Mouse (Mus musculus): ENCODE measurements around the gene Smoc1. TPM values are rescaled to one million over a fixed set of nuclear protein-coding genes. Genes with fewer than 3 reads are reported as not detected.

Smoc1 gene
- total RNA-seq, 2 experiments from 2014 or later: 0.76 to 1.1 TPM

GRCm38 (mm10) chr12:81110006-81110405 is 83.4 kb downstream of the Smoc1 start:
- DNase-seq: no peak
- intact Hi-C loops (cut with DNase I): no loop called here

DNA sequence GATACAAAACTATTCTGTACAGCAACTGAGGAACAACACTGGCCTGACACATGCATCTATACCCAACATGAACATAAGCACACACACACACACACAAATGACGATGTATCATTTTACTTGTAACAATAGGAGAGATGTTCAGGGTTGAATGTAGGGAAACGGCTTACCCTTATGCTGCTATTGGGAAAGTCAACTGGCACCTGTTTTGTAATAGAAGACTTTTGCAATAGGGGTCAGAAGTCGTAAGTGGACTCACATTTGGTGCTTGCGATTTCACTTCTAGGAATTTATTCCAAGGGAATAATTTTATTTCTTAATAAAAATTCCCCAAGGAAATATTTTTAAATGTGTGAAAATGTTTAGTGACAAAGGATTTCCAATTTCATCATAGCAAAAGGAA is 85.7 kb downstream of the Smoc1 start:
- no peak for DNase-seq
- intact Hi-C loops (cut with DNase I): no loop called here

- intact Hi-C loops (cut with DNase I): no loop called here
- DNase-seq: no peak
Observed at GRCm38 (mm10) chr12:81120301-81120700, 93.7 kb downstream of the Smoc1 start.

DNA sequence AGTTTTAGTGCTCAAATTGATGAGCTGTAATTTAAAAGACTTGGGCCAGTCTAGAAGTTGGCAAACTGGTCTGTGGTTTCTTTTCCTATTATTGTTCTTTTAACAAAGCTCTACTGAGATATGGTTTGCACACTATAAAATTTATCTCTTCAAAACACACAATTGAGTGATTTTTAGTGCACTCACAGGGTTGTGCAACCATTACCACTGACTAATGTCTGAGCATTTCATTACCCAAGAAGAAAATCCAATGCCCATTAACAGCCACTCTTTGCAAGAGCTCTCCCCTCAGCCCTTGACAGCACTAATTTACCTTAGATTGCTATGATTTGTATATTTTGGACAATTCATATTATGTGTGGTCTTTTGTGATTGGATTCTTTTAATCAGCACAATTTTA is 97.2 kb downstream of the Smoc1 start:
- DNase-seq: no peak
- intact Hi-C loops (cut with DNase I): no loop called here

GRCm38 (mm10) chr12:81126842-81127241 is 100.2 kb downstream of the Smoc1 start:
- DNase-seq: no peak
- intact Hi-C loops (cut with DNase I): no loop called here

DNA sequence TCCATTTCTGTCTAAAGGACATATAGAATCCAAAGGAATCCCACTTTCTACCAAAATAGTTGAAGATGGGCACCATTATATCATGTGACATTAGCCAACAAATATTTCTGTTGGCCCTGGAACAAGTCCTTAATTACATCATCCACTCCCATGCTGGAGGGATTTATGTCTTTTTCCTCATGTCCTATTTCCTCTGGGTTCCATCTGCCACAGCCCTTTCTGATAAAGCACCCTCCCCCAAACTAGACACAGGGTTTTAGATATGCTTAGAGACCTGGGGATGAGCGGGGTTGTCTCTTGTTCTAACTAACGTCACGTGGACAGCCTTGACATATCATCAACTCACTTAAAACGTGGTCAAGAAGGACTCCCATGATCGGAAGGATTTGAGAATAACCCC is 102.1 kb downstream of the Smoc1 start:
- intact Hi-C loops (cut with DNase I): no loop called here
- DNase-seq: no peak

DNA sequence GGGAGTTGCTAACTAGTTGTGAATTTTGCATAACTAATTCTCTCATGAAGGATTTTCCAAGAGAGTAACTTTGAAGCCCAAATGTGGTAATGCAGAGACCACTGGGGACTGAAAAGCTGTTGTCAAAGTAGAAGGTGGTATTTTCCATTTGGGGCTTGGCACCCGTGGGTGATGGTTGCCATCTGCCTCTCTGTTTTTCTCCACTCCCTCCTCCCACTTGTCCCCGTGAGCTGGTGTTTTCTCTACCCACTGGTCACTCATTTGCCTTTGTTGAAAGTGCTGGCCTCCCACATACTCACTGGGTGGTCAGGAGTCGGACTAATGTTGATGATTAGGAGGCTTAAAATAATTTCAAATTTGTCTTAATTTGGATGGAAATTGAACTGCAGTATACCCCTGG is 104.1 kb downstream of the Smoc1 start:
- intact Hi-C loops (cut with DNase I): no loop called here
- no peak for DNase-seq

- no peak for DNase-seq
- intact Hi-C loops (cut with DNase I): no loop called here
Observed at GRCm38 (mm10) chr12:81131114-81131513, 104.5 kb downstream of the Smoc1 start.

DNA sequence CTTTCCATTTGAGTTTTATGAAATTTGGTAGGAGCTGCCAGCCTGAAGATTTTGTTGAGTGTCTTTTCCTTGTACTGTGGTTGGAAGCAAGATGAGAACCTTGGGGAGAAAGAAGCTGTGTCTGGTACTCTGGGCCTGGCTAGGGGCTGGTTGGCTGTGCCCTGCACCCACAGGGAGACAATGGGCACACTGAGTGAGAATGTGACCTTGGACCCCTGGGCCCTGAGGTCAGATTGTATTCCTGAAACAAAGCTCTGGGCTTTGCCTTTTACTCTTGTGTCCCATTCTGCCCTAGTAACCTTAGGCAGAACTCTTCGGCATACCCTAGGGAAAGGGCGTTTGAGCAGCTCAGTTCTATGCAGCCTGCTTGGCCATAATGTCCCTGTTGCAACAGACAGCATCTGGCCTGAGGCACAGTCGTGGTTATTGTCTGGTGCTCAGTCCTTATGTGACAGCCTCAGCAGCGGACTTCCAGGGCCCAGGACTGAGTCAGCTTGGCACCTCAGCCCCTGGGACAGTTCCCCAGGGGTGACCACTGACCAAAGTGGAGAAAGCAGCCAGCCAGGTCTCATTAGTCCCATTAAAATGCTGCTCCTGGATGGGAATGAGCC is 106.6 kb downstream of the Smoc1 start:
- DNase-seq: no peak
- intact Hi-C loops (cut with DNase I): no loop called here

GRCm38 (mm10) chr12:81138217-81138616 is 111.6 kb downstream of the Smoc1 start:
- DNase-seq: no peak
- intact Hi-C loops (cut with DNase I): no loop called here

- DNase-seq: no peak
- intact Hi-C loops (cut with DNase I): no loop called here
Observed at GRCm38 (mm10) chr12:81139463-81139862, 112.9 kb downstream of the Smoc1 start.

GRCm38 (mm10) chr12:81140594-81141328 is 114.2 kb downstream of the Smoc1 start:
- intact Hi-C loops (cut with DNase I): no loop called here
- DNase-seq: no peak

GRCm38 (mm10) chr12:81141329-81141711 is 114.7 kb downstream of the Smoc1 start:
- intact Hi-C loops (cut with DNase I): no loop called here

DNA sequence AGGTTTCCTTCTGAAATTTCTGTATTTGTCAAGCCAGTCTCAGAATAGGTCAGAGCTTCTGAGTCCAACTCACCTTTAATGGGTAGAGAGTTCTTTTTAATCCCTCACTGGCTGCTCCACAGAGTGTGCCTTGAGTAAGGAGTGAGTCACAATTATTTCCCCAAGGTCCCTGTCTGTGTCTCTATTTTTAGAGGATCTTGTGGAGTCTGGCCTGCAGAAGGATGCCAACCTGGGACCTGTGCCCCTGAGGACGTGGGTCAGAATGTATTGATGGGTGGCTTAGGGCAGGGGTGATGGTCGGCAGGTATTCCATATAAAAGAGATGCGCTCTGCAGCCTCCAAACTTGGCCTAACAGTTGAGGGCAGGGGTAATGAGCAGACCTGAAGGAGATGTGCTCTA is 115.6 kb downstream of the Smoc1 start:
- DNase-seq: no peak
- intact Hi-C loops (cut with DNase I): no loop called here

More at GRCm38 (mm10) chr12:81141329-81141711, 114.7 kb downstream of the Smoc1 start:
- no peak for DNase-seq

GRCm38 (mm10) chr12:81144201-81144600 is 117.6 kb downstream of the Smoc1 start:
- intact Hi-C loops (cut with DNase I): no loop called here
- DNase-seq: no peak

GRCm38 (mm10) chr12:81146417-81147180 is 120.0 kb downstream of the Smoc1 start:
- DNase-seq: no peak
- intact Hi-C loops (cut with DNase I): no loop called here

DNA sequence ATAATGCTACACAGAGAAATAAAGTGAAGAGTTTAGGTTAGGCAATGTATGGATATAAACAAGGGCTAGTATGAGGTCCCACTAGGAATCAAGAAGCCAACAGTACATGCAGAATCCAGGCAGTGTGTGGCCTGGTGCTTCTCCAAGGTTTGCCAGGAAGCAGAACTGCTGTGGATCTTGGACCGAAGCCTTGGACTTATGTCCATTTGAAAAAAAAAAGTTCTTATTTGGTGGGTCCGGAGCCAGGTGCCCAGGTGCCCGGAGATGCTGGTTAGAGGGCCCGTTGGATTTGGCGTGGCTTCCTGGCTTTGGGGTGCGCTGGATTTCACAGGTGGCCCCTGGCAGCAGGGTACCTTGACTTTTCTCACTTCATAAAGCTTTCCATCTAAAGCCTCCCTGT is 121.3 kb downstream of the Smoc1 start:
- intact Hi-C loops (cut with DNase I): no loop called here
- no peak for DNase-seq

GRCm38 (mm10) chr12:81150917-81151316 is 124.3 kb downstream of the Smoc1 start:
- DNase-seq: no peak
- intact Hi-C loops (cut with DNase I): no loop called here

DNA sequence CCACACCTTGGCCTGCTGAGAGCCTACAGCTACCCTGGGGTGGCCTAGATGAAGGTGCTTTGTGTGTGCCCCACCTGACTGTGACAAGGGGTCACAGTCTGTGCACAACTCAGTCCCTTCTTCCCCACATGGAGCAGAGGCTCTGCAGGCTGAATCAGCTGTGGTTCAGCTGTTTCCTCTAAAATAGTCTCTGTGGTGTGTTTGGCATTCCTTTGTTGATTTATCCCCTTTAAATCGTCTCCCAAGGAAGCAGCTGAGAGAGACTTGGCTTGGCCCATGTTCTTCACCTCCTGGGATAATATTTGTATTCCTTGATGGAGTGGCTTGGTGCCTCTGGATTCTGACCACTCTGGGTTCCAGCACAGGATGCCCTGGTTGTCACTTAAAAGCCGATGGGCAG is 125.5 kb downstream of the Smoc1 start:
- intact Hi-C loops (cut with DNase I): no loop called here
- no peak for DNase-seq

DNA sequence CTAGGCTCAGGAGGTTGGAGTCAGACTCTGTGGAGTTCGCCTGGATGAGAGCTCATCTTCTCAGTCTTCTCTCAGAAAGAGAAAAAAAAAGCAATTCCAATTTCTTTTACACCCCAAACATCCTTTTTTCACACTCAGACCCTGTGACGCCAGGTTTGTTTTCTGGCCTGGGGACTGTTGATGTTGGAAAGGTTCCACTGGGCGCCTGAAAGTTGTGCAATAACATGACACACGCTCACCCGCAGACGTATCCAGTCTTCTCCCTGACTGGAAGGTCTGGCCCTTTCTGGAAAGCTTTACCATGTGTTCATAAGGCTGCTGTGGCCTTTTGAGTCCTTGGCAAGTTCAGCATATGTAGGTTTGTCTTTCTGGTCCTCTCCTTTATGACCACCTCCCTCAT is 129.1 kb downstream of the Smoc1 start:
- intact Hi-C loops (cut with DNase I): no loop called here
- DNase-seq: no peak

GRCm38 (mm10) chr12:81156841-81157240 is 130.2 kb downstream of the Smoc1 start:
- intact Hi-C loops (cut with DNase I): no loop called here
- DNase-seq: no peak

DNA sequence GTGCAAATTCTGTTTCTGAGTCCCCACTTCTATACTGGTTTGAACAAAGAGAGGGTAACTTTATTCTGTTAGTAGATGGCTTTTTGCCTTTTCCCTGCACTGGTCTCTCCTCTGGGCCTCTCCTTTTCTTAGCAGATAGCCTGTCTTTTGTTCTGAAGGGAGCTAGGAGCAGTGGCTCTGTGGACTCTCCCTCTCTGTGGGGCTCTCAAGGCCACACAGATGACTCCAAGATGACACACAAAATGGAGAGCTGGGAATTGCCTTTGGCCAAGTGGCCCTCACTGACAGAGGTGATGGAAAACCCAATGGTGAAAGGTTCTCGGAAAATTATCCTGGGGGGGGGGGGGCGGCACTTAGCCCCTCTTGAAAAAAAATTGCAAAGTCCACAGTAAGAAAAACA is 133.3 kb downstream of the Smoc1 start:
- no peak for DNase-seq
- intact Hi-C loops (cut with DNase I): no loop called here

All from gastrocnemius, postnatal 36 days (tissue).